Mouse (Mus musculus) heart, adult 11 months (tissue): Measurements from ENCODE around the gene Cubn.

Experiments used
- DNase-seq: peaks from one replicate; pipeline ENCODE4 v3.0.0; 2022

The Cubn gene

GRCm38 (mm10) chr2:13491734-13492133 is at the start of gene Cubn:
Cubn (minus strand) TSS chr2:13491813.
- DNase-seq = no peak

- no peak for DNase-seq
These were observed 48.2 kb upstream of the Cubn start for GRCm38 (mm10) chr2:13539860-13540259.

GRCm38 (mm10) chr2:13538704-13539377 is 47.2 kb upstream of the Cubn start:
- DNase-seq = no peak

- DNase-seq = no peak
These were observed 46.6 kb upstream of the Cubn start for GRCm38 (mm10) chr2:13538258-13538657.

- DNase-seq = no peak
These were observed 46.1 kb upstream of the Cubn start for GRCm38 (mm10) chr2:13537733-13538132.

- DNase-seq = no peak
These were observed 45.1 kb upstream of the Cubn start for GRCm38 (mm10) chr2:13536747-13537146.

GRCm38 (mm10) chr2:13530639-13531038 is 39.0 kb upstream of the Cubn start:
- DNase-seq = peak; percentile 58

GRCm38 (mm10) chr2:13529253-13529933 is 37.8 kb upstream of the Cubn start:
- DNase-seq = peak; percentile 71

GRCm38 (mm10) chr2:13527531-13527930 is 35.9 kb upstream of the Cubn start:
- DNase-seq = no peak

- DNase-seq = no peak
These were observed 35.5 kb upstream of the Cubn start for GRCm38 (mm10) chr2:13527125-13527524.

- no peak for DNase-seq
These were observed 34.6 kb upstream of the Cubn start for GRCm38 (mm10) chr2:13526205-13526604.

- DNase-seq = peak; percentile 74
These were observed 32.2 kb upstream of the Cubn start for GRCm38 (mm10) chr2:13523540-13524456.

- DNase-seq = peak; percentile 78
These were observed 30.5 kb upstream of the Cubn start for GRCm38 (mm10) chr2:13522106-13522505.

- DNase-seq = peak; percentile 71
These were observed 23.3 kb upstream of the Cubn start for GRCm38 (mm10) chr2:13514949-13515348.

- peak; percentile 21 for DNase-seq
These were observed 11.1 kb upstream of the Cubn start for GRCm38 (mm10) chr2:13502717-13503116.

- peak; percentile 36 for DNase-seq
These were observed 9.9 kb upstream of the Cubn start for GRCm38 (mm10) chr2:13501553-13501952.

- DNase-seq = no peak
These were observed 8.8 kb upstream of the Cubn start for GRCm38 (mm10) chr2:13500298-13500999.

- peak; percentile 51 for DNase-seq
These were observed 7.6 kb upstream of the Cubn start for GRCm38 (mm10) chr2:13499196-13499595.

GRCm38 (mm10) chr2:13496087-13496486 is 4.5 kb upstream of the Cubn start:
- no peak for DNase-seq

- no peak for DNase-seq
These were observed 1.3 kb upstream of the Cubn start for GRCm38 (mm10) chr2:13492927-13493326.

GRCm38 (mm10) chr2:13490480-13490879 is 1.1 kb downstream of the Cubn start:
- DNase-seq = peak; percentile 51

GRCm38 (mm10) chr2:13486470-13486869 is 5.1 kb downstream of the Cubn start:
- peak; percentile 83 for DNase-seq

- DNase-seq = no peak
These were observed 7.0 kb downstream of the Cubn start for GRCm38 (mm10) chr2:13484566-13484965.
